Mouse (Mus musculus) retina, postnatal 7 days (tissue): Measurements from ENCODE around the gene Ptn.

Experiments
- DNase-seq: peaks from one replicate; pipeline ENCODE4 v3.0.0-alpha.2; 2012; ENCODE audit warnings: low read depth, low spot score

Ptn gene

DNA sequence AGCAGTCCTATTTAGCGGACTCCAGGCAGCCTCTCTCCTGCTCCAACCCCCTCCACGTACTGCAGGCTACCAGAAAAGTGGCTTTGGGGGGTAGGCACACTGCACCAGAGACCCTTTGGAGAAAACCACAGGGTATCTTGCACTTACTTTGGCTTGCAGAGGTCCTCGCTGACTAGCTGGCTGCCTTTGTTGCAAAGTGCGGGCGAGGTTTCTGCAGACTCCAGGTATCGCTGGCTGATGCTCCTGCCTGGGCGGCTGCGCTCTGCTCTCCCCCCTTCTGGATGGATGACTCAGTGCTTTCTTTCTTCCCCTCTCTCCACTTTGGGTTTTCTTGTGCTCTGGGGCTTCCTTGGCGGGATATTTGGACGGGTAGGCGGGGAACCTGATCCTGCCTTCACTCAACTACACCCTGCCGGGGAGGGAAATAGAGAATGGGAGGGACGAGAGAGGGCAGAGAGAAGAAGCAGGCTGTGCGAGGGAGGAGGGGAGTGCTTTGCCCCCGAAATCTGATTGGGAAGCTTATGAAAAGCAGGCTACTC lies at the start of gene Ptn:
TSS of gene Ptn (minus strand) at position 474 of the 539 bp plus-strand sequence.
- no peak for DNase-seq

DNA sequence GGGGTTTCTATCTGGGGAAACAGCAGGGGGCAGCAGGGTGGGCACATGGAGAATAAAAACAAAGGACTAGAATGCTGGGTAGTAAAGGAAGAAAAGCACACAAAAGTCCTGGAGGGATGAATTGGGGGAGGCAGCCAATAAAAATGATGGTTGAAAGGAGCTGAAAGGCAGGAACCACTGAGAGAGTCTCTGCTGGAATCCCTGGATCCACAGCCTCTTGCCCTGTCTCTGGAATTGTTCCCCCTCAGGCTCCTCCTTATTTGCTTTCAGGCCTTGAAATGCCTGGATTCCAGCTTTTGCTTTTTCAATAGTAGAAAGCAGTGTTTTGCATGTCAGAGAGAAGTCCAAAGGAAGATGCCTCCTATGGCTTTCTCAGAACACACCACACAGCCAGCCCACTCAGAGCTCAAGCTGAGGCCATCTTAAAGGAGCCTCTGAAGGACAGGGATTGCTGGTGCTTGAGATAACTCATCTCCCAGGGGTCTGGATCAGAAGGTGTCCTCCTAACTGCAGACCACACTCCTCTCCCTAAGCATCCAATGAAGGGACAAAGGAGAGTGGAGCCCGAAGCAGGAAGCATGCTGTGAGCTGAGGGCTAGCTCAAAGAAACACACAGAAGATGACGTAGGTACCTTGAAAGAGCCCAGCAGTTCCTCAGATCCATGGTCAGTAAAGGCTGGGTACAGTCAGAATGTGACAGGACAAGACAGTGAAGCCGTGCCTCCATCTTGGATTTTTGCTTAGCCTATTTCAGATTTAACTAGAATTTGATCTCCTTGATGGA lies 48.4 kb upstream of the Ptn start:
- DNase-seq: no peak

DNA sequence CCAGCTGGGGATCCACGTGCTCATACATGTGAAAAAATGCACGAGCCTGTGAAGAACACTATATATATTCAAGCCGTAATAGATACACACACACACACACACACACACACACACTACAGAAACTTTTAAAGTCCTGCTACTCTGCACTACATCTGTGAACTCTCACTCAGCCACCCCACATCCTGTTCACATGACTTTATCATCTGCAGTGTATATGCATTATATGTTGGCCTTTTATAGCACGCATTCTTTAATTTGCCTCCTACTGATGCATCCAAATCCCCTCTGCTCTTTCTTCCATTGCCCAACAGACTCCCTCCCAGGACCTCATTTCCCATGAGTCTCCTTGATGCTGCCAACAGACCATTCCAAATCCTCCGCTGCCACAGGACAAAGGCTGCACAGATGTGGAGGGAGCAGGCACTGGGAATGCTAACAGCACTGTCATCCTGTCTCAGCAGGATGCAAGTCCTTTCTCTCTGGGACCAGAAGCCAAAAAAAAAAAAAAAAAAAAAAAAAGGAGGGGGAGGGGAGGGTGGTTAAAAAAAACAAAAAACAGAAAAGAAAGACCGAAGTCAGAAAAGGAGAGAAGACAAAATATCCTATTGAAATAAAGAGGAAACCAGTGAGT lies 47.7 kb upstream of the Ptn start:
- DNase-seq: no peak

DNA sequence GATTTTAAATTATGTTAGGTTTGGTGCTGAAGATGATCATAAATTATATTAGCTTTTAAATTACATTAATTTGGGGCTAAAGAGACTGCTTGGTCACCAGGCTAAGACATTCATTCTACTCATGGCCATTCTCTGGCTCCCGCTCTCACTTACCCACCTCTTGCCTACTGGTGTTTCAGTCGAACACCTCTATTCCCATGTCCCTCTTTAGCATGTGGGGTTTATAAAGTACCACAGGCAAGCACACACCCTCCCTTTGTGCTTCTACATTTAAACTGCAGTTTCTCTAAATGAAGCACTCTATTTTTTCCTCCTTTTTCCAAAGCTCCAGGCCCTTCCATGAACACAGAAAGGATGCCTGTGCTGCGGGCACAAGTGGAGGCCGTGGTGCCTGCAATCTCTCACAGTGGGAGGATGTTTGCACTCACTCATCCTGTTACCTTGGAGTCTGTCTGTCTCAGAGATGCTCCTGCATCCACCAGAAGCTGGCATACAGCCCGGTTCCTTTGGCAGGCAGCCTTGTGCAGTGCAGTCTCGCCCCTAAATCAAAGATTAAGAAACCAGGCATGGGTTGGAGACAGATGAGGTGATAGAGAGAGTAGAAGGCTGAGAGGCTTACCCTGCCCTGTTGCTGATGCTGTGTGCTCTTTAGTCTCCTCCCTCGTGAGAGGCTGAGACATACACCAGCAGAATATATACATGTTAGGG lies 40.6 kb upstream of the Ptn start:
- no peak for DNase-seq

DNA sequence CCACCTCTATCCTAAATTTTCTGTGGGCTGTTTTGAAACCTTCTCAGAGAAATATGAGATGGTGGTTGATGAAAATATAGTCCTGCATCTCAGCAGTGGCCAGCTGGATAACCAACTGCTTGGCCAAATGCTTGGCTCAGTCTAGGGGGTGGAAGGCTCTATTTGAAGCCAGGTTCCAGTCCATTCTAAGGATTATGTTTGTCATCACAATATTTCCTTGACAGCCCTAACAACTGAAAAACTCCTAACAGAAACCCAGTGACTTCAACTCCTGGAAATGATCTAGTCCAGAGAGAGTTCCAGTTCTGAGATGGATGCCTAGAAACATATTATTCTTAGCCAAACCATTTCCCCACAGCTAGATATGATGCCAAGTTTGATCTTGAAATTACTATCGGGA lies 35.3 kb upstream of the Ptn start:
- DNase-seq: no peak

DNA sequence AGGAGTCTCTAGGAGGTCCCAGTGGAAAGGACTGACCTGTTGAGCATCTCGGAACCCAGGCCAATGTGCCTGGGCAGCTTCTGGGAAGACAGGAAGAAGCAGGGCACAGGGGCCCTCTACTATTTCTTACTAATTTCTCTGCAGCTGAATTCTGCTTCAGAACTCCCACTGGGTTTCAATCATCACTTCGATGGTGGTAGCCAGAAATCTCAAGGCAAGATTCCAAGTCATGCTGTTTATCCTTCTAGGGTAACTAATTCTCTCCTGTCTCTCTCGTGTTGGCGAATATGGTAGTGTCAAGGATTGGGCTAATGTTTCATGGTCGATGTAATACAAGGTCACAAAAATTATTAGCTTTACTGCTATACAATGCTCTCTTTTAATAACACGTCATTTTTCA lies 34.2 kb upstream of the Ptn start:
- no peak for DNase-seq

DNA sequence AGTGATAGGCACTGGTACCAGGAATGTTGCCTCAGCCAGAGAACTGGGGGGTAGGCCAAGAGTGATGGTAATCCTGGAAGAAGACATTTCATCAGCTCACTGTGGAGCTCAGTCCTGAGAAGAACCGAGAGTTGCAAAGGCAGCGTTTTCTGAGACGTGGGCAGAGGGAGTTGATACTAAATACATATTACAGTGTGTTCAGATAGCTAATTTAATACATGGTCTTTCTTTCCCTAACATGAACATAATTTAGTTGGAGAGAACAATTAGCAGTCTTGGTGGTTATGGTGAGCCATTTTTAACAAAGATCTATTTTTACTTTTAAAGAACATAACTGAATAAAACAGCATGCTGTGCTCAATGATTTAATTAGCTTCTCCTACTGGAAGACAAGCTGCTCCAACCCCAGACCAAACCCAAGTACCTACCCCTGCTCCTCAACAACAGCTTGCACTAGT lies 33.0 kb upstream of the Ptn start:
- DNase-seq: no peak

DNA sequence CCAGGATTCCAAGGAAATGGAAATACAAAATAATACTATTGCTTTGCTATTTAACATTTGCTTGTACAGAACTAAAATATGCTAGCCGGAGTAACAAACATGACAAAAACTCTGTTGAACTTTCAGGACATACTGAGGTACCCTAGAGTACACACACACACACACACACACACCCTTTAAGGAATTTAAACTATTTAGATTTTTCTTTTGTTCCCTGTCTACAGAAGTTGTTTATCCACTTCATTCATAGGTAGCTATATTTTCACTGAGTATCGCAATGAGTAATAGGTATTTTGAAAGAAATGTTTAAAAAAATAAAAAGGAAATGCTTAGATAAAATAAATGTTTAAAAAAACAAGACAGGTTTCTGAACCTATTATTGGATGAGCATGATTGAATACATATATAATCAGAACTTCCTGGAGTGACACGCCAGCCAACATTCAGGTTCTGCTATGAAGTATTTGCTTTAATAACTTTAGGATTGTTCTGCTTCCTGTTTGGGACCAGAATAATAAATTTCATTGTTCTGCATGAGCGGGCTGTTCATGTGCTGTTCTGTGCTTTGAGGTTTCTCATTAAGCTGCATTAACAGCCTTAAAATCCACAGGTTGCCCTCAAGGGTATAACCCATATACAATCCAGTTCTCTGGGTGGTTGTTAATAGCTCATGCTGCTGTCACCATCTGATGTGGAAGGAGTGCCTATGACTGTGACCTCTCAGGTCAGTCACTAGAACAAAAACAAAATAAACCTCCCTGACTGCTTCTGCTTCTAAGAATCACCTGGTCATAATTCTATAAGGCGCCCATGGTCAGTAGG lies 32.3 kb upstream of the Ptn start:
- DNase-seq: no peak

DNA sequence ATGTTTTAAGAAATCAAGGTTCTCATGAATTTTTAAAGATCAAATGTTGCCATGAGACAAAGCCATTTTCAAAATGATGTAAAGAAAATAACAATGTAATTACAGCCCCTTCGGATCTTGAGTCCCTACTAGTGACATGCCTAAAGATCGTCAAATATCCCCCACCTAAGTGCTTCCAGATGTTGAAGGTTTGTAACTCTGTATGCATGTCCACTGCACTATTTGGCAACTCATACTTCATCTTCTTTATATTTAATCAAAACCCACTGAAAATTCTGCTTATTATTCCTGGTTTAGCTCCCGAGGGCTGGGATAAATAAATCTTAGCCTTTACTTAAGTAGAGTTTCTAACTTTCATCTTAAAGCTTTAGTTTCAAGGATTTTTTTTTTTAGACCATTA lies 31.7 kb upstream of the Ptn start:
- no peak for DNase-seq

DNA sequence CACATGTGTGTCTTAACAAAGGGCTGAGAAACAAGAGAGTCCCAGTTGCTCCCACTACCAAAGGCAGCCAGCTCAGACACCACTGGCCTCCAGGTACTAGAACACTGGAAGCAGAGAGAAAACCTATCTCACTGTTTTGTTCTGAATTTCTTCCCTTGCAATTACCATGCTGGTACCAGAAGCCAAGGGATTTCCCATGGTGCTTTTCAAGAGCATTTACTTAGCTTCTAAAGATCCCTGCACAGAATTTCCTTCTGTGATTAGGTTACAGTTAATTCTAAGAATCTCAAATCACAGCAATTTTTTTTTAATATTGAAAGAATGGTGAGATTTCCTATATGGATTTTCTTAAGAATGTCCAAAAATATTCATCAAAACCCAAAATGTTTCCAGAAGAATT lies 31.2 kb upstream of the Ptn start:
- DNase-seq: no peak

DNA sequence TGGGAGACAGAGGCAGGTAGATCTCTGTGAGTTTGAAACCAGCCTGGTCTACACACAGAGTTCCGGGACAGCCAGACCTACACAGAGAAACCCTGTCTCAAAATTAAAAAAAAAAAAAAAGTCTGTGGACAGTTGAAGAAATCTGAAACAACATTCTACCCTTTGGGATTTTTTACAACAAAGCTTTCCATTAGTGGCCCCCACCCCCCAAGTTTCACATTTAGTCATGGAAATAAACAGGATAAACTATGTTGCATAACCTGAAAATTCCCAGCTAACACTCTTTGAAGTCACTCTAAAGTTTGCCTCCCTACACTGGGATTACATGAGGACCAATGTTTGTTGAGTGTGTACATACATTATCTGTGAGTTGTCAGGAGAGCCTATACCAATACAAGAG lies 28.7 kb upstream of the Ptn start:
- DNase-seq: no peak

DNA sequence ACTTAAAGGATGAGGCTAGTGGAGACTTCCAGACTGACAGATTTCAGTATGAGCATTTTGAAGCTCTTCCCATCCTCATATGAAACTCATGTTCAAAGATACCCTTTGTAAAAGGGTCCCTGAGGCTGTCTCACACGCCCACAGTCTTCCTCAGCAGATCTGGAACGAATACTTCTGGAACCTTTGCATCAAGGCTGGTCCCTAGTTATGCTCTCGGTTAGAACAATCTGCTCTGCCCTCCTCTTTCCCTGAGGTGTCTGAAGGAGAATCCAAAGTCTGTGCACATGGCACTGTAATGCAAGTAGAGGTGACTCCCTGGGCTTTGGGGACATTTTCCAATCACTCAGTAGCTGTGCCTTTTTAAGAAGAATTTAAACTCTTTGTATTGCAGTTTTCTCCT lies 25.3 kb upstream of the Ptn start:
- DNase-seq: no peak

DNA sequence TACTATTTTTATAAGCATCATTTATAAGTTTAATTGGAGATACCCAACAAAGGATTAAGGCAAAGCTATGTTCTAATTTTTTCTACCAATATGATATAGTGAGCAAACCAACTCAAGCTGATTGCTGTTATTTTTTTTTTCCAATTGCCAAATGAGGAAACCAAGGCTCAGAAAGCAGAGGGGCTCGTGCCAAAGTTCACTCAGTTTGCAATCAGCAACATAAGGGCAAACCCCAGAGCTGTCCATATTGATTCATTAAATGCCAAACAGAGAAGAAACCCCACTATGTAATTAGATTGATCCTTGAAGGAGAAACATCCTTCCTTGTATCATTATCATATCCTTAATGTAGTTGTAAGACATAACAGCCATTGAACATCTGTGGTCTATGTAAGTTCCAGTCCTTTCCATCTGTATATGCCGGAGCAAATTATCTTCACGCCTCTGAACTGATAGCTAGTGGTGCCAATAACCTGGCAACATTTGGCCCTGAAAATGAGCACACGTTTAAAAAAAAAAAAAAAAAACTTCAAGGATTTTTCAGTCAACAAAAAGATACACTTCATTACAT lies 24.8 kb upstream of the Ptn start:
- no peak for DNase-seq

DNA sequence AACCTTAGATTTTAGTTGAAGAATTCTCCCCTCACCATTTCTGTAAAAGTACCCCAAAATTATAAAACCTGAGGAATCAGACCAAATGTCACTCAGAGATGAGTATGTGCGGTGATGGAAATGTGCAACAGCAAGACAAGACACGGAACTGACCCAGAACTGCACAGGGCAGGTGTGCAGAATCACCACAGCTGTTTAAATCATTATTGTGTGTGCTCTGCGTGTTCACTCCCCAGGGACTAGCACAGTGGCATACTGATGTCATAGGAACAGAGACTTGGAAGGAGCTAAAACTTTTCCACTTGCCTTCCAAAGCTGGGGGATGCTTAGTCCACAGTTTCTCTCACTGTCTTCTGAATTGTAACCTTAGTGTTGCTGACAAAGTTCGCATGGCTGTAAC lies 22.7 kb upstream of the Ptn start:
- DNase-seq: no peak

DNA sequence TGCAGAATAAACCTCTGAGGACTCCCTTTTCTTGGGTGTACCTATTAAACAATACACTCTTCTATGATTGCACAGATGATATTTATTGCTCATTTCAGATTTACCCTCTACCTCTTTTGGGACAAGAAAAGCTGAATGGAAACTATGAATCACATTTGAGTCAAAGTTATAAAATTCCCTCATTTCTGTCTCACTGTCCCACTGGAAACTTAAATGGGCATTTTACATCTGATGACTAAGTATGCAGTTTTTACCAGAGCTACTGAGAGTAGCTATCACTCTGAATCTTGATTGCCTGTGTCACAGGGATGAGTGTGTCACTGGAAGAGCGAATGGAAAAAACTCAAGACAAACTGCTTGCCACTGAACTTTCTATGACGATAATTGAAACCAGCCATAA lies 22.2 kb upstream of the Ptn start:
- no peak for DNase-seq

DNA sequence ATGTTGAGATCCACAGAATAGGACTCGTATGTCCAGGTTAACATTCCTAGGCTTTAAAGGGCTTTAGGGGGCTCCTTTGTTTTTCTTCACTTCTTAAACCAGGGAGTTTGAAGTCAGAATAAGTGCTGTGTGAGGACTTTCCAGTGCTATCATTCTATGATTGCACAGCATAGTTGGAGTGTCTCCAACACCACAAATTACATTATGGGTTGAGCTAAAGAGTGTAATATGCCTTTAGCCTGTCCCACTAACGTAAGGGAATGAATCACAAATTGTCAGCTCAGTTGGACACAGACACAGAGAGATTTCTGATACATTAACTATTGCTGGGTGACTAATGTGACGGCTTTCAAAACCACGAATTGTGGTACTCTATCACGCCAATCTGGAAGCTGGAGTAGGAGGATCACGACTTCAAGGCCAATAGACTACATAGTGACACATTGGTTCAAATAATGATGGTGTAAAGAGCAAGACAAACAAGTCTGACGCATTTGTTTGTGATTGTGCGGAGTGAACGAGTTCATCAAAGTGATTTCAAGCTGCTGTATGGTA lies 20.4 kb upstream of the Ptn start:
- DNase-seq: no peak

DNA sequence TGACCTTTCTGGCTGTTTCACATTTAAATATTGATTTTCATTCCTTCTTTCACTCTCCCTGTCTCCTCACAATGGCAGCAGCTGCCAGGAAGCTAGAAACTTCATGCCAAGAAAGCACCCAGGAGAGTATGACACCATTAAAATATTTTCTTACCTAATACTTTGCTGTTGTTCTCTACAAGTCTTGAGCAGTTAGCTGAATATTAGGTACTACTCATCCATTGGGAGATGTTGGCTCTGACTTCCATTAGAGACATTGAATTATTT lies 9.7 kb upstream of the Ptn start:
- DNase-seq: no peak

DNA sequence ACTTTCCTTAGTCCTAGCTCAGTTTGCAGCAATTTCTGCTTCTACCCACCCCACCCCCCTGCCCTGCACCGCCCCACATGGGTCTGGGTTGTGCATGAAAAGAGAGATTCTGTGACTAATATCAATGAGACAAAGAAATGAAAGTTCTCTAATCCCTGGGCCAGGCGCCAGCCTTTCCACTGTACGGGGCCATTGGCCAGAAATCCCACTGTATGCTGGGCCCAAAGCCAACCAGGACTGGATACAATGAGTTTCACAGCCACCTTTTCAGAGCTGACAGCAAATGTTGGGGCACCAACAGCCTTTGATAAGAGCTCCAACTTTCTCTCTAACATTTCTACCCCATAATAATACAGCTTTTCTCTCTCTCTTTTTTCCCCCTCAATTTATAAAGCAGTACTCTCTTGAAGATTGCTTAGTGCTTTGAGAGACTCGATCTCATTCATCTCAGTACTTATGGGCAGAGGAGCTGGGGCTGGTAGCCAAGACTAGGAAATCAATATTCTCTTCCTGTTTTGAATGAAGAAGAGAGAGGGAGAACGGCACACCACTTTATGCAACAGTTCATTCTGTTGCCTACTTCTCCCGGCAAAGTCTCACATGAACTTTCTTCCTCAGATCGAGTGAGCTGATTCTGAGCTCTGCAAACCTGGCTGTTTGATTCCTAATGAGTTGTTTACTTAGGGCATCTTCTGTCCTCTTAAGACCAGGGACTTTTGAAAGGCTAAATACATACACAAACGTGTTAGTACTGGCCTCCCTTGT lies 9.2 kb upstream of the Ptn start:
- DNase-seq: peak; percentile 33

DNA sequence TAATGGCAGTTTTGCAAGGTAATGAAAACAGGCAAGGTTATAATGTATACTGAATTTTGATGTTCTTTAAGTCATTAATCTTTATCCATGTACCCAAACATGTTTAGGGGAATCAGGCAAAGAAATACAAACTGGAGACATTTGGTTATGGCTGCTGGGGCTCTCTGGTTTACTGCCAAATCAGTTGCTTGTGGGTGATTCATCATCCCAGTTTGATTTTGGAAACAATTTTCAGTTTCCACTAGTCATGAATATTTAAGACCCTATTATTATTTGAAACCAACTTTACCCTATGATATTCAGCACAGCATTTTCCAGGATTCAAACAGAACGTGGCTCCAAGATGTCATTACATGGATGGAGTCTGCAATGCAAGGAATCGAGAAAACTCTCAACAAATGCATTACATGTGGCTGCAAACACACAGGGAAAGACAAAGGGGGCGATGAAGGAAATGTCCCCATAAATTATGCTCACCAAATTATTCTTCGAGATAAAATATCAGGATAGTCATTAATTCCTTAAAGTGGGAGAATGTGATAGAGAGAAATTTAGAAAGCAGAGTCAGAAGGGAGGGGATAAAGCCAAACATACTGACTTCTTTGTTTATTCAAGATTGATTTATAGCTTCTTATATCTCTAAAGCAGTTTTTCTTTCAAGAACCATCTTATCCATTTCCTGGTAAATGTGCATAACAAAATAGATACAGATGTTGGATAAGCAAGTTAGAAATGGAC lies 8.4 kb upstream of the Ptn start:
- DNase-seq: no peak

DNA sequence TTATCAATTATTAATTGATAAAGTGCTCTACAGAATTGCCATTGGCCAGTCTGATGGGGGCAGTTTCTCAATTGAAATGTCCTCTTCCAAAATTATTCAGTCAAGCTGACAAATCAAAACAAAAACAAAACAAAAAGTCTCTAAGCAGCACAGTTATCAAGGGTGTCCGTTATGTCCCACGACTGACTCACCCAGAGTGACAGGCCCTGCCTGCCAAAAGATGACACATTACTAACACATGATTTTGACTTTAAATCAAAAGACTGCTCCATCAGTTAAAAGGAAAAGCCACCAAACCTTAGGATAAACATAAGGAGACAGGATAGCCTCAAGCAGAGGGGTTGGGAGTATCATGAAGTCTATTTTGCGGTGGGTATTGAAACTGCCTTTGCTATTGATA lies 6.6 kb upstream of the Ptn start:
- DNase-seq: no peak
